Mouse (Mus musculus) kidney, embryonic 14.5 days (tissue): ENCODE measurements around the gene Cuedc1. TPM values are rescaled to one million over a fixed set of nuclear protein-coding genes. Genes with fewer than 3 reads are reported as not detected.
"Not testable (repeated sequence)": the region's sequence is repeated elsewhere in the genome, so short reads cannot be mapped to it uniquely, and the experiment has no call there.

ENCODE experiments used
- ATAC-seq: fragments of 200-750 bp; cut with Nextera tagmentation; 2 replicates; pipeline ENCODE4 v1.8.0; 2017; ENCODE audit warnings: moderate number of reproducible peaks, mild to moderate bottlenecking, moderate TSS enrichment, moderate library complexity; ENCODE audit not compliant: low FRiP score, low TSS enrichment
- H3K27ac ChIP-seq: fragments of 300-500 bp; sonication (generic); 2 replicates; pipeline ENCODE4 v1.5.1; 2014; ENCODE audit warnings: low read depth, mild to moderate bottlenecking, low read length, moderate library complexity, mixed read lengths
- H3K27me3 ChIP-seq: fragments of 300-500 bp; sonication (generic); 2 replicates; pipeline ENCODE4 v1.6.1; 2014; ENCODE audit warnings: mild to moderate bottlenecking, low read length; ENCODE audit not compliant: control insufficient read depth, insufficient read depth
- H3K36me3 ChIP-seq: fragments of 300-500 bp; sonication (generic); 2 replicates; pipeline ENCODE4 v1.6.1; 2014; ENCODE audit warnings: low read length, mixed read lengths; ENCODE audit not compliant: control insufficient read depth, insufficient read depth
- H3K4me1 ChIP-seq: fragments of 300-500 bp; sonication (generic); 2 replicates; pipeline ENCODE4 v1.6.1; 2014; ENCODE audit warnings: low read length, mixed read lengths; ENCODE audit not compliant: control insufficient read depth, insufficient read depth
- H3K4me2 ChIP-seq: fragments of 300-500 bp; sonication (generic); replicated peaks from 2 replicates; pipeline ENCODE4 v1.6.1; 2014; ENCODE audit warnings: low read depth, mild to moderate bottlenecking, low read length
- H3K4me3 ChIP-seq: fragments of 300-500 bp; sonication (generic); 2 replicates; pipeline ENCODE4 v1.5.1; 2014; ENCODE audit warnings: mild to moderate bottlenecking, low read length
- H3K9ac ChIP-seq: fragments of 300-500 bp; sonication (generic); 2 replicates; pipeline ENCODE4 v1.6.1; 2014; ENCODE audit warnings: low read depth, mild to moderate bottlenecking, low read length, moderate library complexity
- H3K9me3 ChIP-seq: fragments of 300-500 bp; sonication (generic); 2 replicates; pipeline ENCODE4 v1.6.1; 2016; ENCODE audit warnings: low read length; ENCODE audit not compliant: control insufficient read depth
- WGBS: fragments of 180-500 bp; shearing (Covaris S2); extraction: QIAGEN DNeasy Blood & Tissue Kit; methylation state at CpG from one replicate; pipeline ENCODE4 v1.1.7; 2014; 5-methylcytosine and 5-hydroxymethylcytosine counted together
- polyA plus RNA-seq: library from polyadenylated mRNA; unstranded; fragments of >200 nt; fragmentation: Nextera tagmentation; extraction: Ambion mirVana; gene quantifications from 2 replicates; pipeline ENCODE4 v1.2.1, GENCODE M21; 2014

Cuedc1 gene
- polyA plus RNA-seq, 1 experiment from 2014 or later: 17.0 TPM

DNA sequence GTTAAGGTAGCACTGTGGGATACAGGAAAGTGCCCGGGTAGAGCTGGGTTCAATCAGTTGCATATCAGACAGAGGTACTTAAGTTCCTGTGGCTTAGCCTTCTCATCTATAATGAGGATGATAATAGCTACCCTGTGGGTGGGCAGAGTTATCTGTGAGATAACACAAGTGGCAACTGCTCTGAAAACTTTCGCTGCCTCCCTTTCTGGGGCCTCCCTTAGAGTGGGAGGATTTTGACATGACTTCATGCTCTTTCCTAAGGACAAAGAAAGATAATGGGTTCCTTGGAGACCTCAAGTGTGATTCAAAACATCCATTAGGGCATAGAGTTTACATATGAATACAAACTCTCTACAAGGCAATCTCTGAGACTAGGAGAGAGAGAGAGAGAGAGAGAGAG lies 104.2 kb downstream of the Cuedc1 start:
- H3K9me3 ChIP-seq: no peaks in the 10 kb centered on the region
- H3K4me1 ChIP-seq: peaks cover 14% of the 10 kb centered on the region
- no peak for ATAC-seq
- no peak overlapping the region for H3K27ac ChIP-seq
- no peak overlapping the region for H3K9ac ChIP-seq
- H3K36me3 ChIP-seq: peaks cover 2% of the 10 kb centered on the region; the same call in 1 of the 2 replicates
- H3K27me3 ChIP-seq: no peaks in the 10 kb centered on the region; the same call in 1 of the 2 replicates
- WGBS: 20% methylated on average over 2 of the region's 2 CpGs
- no peak overlapping the region for H3K4me3 ChIP-seq
- H3K4me2 ChIP-seq: no peak overlapping the region

DNA sequence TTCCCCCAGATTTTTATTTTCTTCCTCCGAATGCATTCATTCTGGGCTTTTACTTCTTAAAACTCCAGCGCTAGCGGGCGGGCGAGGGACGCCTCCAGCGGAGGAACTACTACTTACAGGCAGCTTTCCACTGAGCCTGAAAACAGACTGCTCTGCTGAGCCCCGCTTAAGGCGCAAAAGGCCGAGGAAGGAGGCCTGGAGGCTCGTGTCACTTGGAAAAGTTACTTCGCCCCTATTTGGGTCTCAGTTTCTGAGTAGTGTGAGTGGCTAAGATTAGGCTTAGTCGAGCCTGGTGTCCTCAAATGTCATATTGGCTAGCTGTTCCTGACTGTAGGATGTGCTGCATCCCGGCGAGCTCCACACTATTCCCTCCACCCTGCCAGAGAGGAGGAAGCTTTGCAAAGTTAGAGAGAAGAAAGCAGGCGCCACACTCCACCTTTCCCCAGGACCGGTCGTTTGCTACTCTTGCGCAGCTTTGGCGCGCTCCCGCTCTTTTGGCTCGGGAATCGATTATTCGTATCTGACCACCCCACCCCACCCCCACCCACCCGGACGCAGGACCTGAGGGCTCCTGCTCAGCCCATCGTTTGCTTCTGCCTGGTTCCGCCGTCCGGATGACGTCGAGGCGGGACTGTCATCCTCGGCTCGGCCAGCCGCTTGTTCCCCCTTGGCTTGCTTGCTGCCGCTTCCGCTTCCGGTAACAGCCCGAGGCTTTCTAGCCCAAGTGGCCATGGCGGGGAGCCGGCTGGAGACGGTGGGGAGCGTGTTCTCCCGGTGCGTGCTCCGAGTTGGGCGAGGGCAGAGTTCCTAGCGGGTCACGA lies 106.1 kb downstream of the Cuedc1 start, which contains the start of gene Mrps23:
Gene Mrps23, plus strand, starts transcription at position 677 of the 821 bp plus-strand sequence.
- peak; percentile 95 for ATAC-seq
- Histone ChIP-seq H3K4me2 (peak within 1 kb of the TSS; percentile 91), H3K36me3 (peaks cover 3% of the 10 kb centered on the region; the same call in 1 of the 2 replicates), H3K9ac (peak within 1 kb of the TSS; percentile 87), H3K4me3 (peak within 1 kb of the TSS; percentile 94), H3K27ac (peak within 1 kb of the TSS; percentile 86), H3K4me1 (peaks cover 14% of the 10 kb centered on the region), H3K9me3 (no peaks in the 10 kb centered on the region), H3K27me3 (no peaks in the 10 kb centered on the region; the same call in 1 of the 2 replicates)
- under 1% methylated on average over 51 of the region's 51 CpGs for WGBS

GRCm38 (mm10) chr11:88204593-88205368 lies 106.9 kb downstream of the Cuedc1 start:
- H3K9me3 ChIP-seq: no peaks in the 10 kb centered on the region
- WGBS: 32% methylated on average over 30 of the region's 30 CpGs
- H3K4me3 ChIP-seq: peak overlapping the region; percentile 94
- ATAC-seq: 0 out of 2 replicates have a peak, but pooled peaks have one; percentile 3
- H3K9ac ChIP-seq: peak overlapping the region; percentile 87
- no peaks in the 10 kb centered on the region; the same call in 1 of the 2 replicates for H3K27me3 ChIP-seq
- H3K36me3 ChIP-seq: peaks cover 12% of the 10 kb centered on the region
- peaks cover 14% of the 10 kb centered on the region for H3K4me1 ChIP-seq
- peak overlapping the region; percentile 91 for H3K4me2 ChIP-seq
- H3K27ac ChIP-seq: peak overlapping the region; percentile 55

DNA sequence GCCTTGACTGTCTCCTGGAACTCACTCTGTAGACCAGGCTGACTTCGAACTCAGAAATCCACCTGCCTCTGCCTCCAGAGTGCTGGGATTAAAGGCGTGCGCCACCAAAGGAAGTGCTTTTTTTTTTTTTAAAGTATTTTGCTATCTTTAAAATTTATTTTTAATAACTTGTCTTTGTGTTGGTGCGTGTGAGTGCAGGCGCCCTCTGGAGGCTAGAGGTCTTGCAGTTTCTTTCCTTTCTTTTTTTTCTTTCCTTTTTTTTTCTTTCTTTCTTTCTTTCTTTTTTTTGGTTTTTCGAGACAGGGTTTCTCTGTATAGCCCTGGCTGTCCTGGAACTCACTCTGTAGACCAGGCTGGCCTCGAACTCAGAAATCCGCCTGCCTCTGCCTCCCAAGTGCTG lies 108.7 kb downstream of the Cuedc1 start:
- not testable (repeated sequence) for H3K9me3 ChIP-seq, H3K27me3 ChIP-seq, H3K4me3 ChIP-seq, H3K9ac ChIP-seq, ATAC-seq, H3K27ac ChIP-seq, H3K4me2 ChIP-seq
- peaks cover 30% of the 10 kb centered on the region for H3K36me3 ChIP-seq
- WGBS: 83% methylated on average over 8 of the region's 8 CpGs
- H3K4me1 ChIP-seq: peaks cover 14% of the 10 kb centered on the region

DNA sequence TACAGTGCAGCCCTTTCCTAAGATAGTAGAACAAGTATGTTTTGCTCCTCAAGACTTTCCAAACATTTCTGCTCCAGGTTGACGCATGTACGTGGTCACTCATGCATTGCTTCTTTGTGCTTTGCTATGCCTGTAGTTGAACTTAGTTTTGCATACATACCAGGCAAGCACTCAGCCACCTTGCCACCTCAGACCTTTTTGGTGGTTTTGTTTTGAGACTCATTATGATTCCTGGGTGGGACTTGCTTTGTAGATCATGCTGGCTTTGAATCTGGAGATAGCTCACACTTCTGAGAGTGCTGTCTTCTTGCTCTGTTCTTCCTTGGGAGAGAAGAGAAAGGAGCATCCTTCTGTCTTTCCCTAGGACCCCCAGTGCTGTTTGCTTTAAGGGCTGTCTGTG lies 109.8 kb downstream of the Cuedc1 start:
- H3K4me2 ChIP-seq: no peak overlapping the region
- H3K4me3 ChIP-seq: no peak overlapping the region
- no peaks in the 10 kb centered on the region for H3K27me3 ChIP-seq
- peaks cover 14% of the 10 kb centered on the region for H3K4me1 ChIP-seq
- ATAC-seq: no peak
- H3K27ac ChIP-seq: no peak overlapping the region
- no peak overlapping the region for H3K9ac ChIP-seq
- H3K36me3 ChIP-seq: peaks cover 32% of the 10 kb centered on the region
- H3K9me3 ChIP-seq: no peaks in the 10 kb centered on the region
- WGBS: 90% methylated on average over 2 of the region's 2 CpGs

DNA sequence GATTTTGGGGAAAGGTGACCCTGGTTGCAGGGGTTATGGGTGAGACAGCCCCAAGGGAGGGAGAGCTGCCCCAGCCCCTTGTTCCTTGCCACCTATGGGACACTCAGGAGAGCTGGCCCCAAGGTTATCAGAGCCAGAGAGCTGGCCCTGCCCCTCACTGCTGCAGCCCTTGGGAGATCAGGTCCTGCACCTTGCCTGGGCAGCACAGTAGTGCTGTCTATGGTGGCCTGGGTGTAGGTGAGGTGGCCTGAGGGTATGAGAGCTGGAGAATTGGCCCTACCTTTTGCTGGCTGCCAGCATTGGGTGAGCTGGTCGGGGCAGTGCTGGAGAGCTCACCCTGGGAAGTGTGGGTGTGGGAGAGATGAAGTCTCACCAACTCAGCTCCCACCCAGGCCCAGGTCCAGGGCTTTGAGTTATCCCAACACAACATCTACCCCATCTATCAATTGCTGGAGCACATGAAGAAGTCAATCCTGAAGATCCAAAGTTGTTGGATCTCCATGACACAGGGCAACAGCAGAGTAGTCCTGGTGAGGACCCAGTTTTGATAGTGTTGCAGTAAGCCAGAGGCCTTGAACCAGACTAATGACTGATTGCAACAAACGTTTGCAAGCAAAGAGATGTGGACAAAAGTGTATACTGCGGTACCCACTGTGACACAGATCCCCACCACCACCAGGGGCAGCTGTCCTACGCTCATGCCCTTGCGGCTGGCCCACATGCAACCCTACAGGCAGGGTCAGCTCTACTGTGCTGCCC lies 114.1 kb downstream of the Cuedc1 start:
- Histone ChIP-seq H3K4me3 (no peak overlapping the region), H3K36me3 (peaks cover 30% of the 10 kb centered on the region)
- 84% methylated on average over 5 of the region's 5 CpGs for WGBS

DNA sequence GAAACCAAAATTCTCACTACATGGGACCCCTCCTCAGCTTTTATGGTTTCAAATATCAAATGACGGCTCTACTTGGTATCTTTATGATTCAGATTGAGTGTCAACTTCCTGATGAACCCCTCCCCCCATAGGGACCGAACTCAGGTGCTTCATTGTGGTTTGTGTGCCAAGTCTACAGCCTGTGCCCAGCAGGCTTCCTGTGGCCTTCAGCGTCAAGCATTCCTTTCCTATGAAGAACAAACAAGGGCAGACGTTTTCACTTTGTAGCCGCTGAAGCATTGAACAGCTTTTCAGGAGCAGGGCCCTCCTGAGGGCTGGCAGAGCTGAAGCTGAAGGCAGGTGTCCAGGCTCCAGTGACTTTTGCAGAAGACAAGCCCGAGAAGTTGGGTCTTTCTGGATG lies 115.9 kb downstream of the Cuedc1 start:
- no peak overlapping the region for H3K9ac ChIP-seq
- H3K4me1 ChIP-seq: peaks cover 4% of the 10 kb centered on the region
- H3K4me3 ChIP-seq: no peak overlapping the region
- H3K36me3 ChIP-seq: peaks cover 30% of the 10 kb centered on the region
- no peak overlapping the region for H3K4me2 ChIP-seq
- H3K27ac ChIP-seq: no peak overlapping the region
- no peaks in the 10 kb centered on the region for H3K9me3 ChIP-seq
- no peak for ATAC-seq
- 44% methylated on average over 6 of the region's 6 CpGs for WGBS
- no peaks in the 10 kb centered on the region for H3K27me3 ChIP-seq

More for the DNA sequence above, 114.1 kb downstream of the Cuedc1 start:
- H3K9ac ChIP-seq: no peak overlapping the region
- no peak overlapping the region for H3K27ac ChIP-seq
- H3K4me1 ChIP-seq: peaks cover 4% of the 10 kb centered on the region
- H3K9me3 ChIP-seq: no peaks in the 10 kb centered on the region
- no peaks in the 10 kb centered on the region for H3K27me3 ChIP-seq
- no peak overlapping the region for H3K4me2 ChIP-seq
- no peak for ATAC-seq

DNA sequence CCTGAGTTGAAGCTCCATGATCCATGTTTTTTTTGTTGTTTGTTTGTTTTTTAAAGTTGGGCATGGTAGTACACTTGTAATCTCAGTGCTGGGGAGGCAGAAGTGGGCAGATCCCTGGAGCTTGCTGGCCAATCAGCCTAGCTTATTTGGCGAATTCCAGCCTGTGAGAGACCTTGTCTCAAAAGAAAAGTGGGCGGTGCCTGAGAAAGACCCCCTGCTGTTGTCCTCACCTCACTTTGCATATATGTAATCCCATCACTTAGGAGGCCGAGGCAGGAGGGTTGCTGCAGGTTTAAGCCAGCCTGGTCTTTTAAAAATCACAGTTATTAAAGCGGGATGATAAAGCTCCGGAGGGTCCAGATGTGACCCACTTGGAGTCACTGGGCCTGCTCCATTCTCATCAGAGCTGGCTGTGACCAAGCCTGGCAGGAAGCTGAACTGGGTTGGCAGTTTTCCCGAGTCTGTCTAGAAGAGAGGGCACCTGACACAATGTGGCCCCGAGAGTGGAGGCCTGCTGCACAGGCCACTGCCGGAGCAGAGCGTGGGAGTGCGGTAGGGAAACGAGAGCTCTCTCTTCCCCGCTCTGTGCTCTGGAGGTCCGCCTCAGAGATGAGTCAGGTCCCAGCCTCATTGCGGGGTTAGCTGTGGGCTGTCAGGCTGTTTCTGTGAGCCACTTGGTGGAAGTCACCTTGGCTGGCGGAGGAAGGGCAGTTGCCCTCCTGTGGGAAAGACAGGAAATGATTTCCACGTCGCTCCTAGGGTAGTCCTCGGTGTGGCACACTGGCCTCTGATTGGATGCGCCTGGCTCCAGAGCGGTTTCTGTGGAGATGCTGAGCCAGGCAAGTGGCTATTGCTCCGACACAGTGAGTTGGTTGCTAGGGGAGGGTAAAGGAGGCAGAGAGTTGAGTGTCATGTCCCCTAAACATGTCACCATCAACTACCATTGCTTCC lies 117.3 kb downstream of the Cuedc1 start:
- peaks cover 17% of the 10 kb centered on the region for H3K36me3 ChIP-seq
- H3K4me3 ChIP-seq: no peak overlapping the region
- 46% methylated on average over 21 of the region's 21 CpGs for WGBS
- no peak overlapping the region for H3K9ac ChIP-seq
- H3K9me3 ChIP-seq: no peaks in the 10 kb centered on the region
- no peak overlapping the region; the same call in 1 of the 2 replicates for H3K27ac ChIP-seq
- H3K4me2 ChIP-seq: peak overlapping the region; percentile 1; the same call in 1 of the 2 replicates
- H3K4me1 ChIP-seq: peaks cover 4% of the 10 kb centered on the region
- H3K27me3 ChIP-seq: no peaks in the 10 kb centered on the region
- peak; percentile 56; the same call in 1 of the 2 replicates for ATAC-seq
